Mouse (Mus musculus): ENCODE results near the gene Mtch2.

GRCm38 (mm10) chr2:90822978-90823377, 24.0 kb upstream of the Mtch2 start:
- TF ChIP-seq ZC3H11A (IDR thresholded peaks at IDR 0.05; ENCODE audit: borderline replicate concordance, low read depth, low read length) = no peak
- TF ChIP-seq ZNF384 (IDR thresholded peaks at IDR 0.05; ENCODE audit: low read depth, low read length) = no peak
- no peak for TF ChIP-seq CHD2 (IDR thresholded peaks at IDR 0.05; ENCODE audit: low read depth, low read length)
- 0 out of 2 replicates have a peak, but pooled peaks have one; percentile 45 for TF ChIP-seq MAFK (IDR thresholded peaks at IDR 0.05; ENCODE audit: insufficient read depth, low read depth, low read length)
